Mouse (Mus musculus) heart, postnatal 0 days (tissue): ENCODE measurements around the gene H60b.
"Not testable (repeated sequence)": the region's sequence is repeated elsewhere in the genome, so short reads cannot be mapped to it uniquely, and the experiment has no call there.

ENCODE experiments used
- CTCF ChIP-seq: IDR thresholded peaks from 2 replicates; pipeline ENCODE4 v1.5.1; 2016; ENCODE audit warnings: antibody characterized with exemption, control low read depth, low read depth
- EP300 ChIP-seq: IDR thresholded peaks from 2 replicates; pipeline ENCODE4 v1.6.1; 2016; ENCODE audit warnings: antibody characterized with exemption, low read depth

GRCm38 (mm10) chr10:22167061-22167460 lies 8.7 kb downstream of the H60b start:
- TF ChIP-seq CTCF, EP300: not testable (repeated sequence)
